Comparison of ENCODE assay signal across 17 mouse cellular contexts in the genomic region with DNA sequence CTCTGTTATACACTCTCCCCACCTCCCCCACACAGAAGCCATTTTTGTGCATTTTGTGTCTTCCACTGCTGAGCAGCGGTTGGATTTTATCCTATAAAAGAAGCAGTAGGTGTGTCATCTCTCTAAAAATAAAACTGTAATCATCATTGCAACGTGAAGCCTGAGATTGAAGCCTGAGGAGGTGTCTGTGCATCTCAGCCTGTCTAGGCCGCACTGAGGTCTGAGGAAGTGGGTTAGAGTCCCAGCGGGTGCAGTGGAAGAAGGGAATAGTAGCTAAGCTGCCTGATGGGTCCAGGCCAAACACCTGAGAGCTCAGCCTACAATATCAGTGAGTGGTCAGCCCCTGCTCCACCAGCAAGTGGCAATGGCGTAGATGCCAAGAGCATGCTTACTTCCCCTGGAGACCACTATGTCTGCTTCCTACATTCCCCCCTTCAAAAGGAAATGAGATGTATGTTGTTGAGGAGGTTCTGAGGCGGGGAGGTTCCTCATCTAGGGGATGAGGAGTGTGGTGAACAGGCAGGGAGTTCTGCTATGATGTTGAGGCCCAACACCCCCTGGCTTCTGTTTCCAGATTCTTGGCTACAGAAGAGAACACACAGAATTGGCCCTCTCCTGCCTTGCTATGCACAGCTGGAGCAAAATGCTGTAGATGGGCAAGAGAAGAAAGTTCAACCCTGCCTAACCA. TPM values are rescaled to one million over a fixed set of nuclear protein-coding genes. Genes with fewer than 3 reads are reported as not detected.
DNase-seq lines count a peak whose midpoint lies in the region; TF ChIP-seq lines count a peak whose summit lies in the region.
"Had no signal": no experiment of that assay in that cellular context is flagged by ENCODE, and none has a peak within 500 bp of the region (broad histone marks: within the 10 kb centered on the region; RNA-seq: fewer than 3 reads in every experiment).

No protein-coding gene starts in this region.

- no peaks in the 10 kb centered on the region for H3K27me3 ChIP-seq in spleen, adult 2 months (ENCODE audit: control insufficient read depth, insufficient read depth, low read length)
- H3K27me3 ChIP-seq: midbrain, embryonic 12.5 days had no signal

- no peak for TF ChIP-seq POLR2A in spleen, adult 2 months (IDR thresholded peaks at IDR 0.05; ENCODE audit: low read depth, low read length)

- H3K36me3 ChIP-seq in spleen, adult 2 months (ENCODE audit: control insufficient read depth, insufficient read depth, low read length) = no peaks in the 10 kb centered on the region
- H3K36me3 ChIP-seq: forebrain, embryonic 10.5 days; heart, embryonic 10.5 days; limb, embryonic 12.5 days; midbrain, embryonic 12.5 days had no signal

- no peak for TF ChIP-seq CTCF in spleen, adult 2 months (IDR thresholded peaks at IDR 0.05; ENCODE audit: extremely low read depth, insufficient read depth, insufficient read length, insufficient replicate concordance)

- intact Hi-C loops in left cerebral cortex, postnatal 14 days (cut with DNase I) = loop anchor here (10.0 kb wide), 1 partner anchor 200 kb away; a partner anchor contains a TSS

- peak; percentile 74 to 77 for DNase-seq in frontal cortex, adult 2 months (ENCODE audit: extremely low spot score in 1 of 2, low spot score in 1 of 2)
- no peak for DNase-seq in frontal cortex, postnatal 25 days (ENCODE audit: low spot score in 2 of 2)
- no peak for DNase-seq in spleen, adult 2 months (ENCODE audit: low read depth in 1 of 2, low spot score in 2 of 2)
- DNase-seq in spleen, adult 12 weeks (ENCODE audit: low spot score) = no peak
- DNase-seq in left cerebral cortex, postnatal 14 days (ENCODE audit: low spot score in 2 of 2) = peak; percentile 31 to 66
- peak; percentile 65 for DNase-seq in thymus, postnatal 25 days
- no peak for DNase-seq in kidney, adult 9 months
- no peak for DNase-seq in lung, postnatal 36 days
- DNase-seq: cerebellum, adult 11 months; kidney, adult 8-10 months had no signal

- H3K4me1 ChIP-seq in spleen, adult 2 months (ENCODE audit: control insufficient read depth, insufficient read depth, insufficient read length) = peaks cover 27% of the 10 kb centered on the region
- H3K4me1 ChIP-seq: forebrain, embryonic 10.5 days; limb, embryonic 12.5 days; midbrain, embryonic 12.5 days had no signal

- no peak overlapping the region for H3K4me3 ChIP-seq in spleen, adult 2 months (ENCODE audit: extremely low read depth, insufficient read depth, insufficient read length)
- H3K4me3 ChIP-seq: forebrain, embryonic 10.5 days; heart, embryonic 10.5 days; layer of hippocampus, adult 2 months; limb, embryonic 12.5 days; midbrain, embryonic 12.5 days; myocyte had no signal

- WGBS in spleen, adult 2 months = 54% methylated on average over 6 of the region's 6 CpGs

- 0 out of 2 replicates have a peak overlapping the region, but pooled peaks have one; percentile 72 for H3K27ac ChIP-seq in spleen, adult 2 months (ENCODE audit: insufficient read depth, low read length)
- H3K27ac ChIP-seq: forebrain, embryonic 10.5 days; heart, embryonic 10.5 days; layer of hippocampus, adult 2 months; limb, embryonic 12.5 days; liver, embryonic 14.5 days; midbrain, embryonic 12.5 days had no signal

RNA-seq across cellular contexts. Expression of a gene that starts 7.6 kb away (rescaled TPM):
- polyA plus RNA-seq in frontal cortex, adult 2 months (2012; rRNA removed) = 101 and 105 TPM in 2 replicates
- polyA plus RNA-seq in spleen, adult 2 months (2012; rRNA removed) = 147 and 188 TPM in 2 replicates
- total RNA-seq in left cerebral cortex, postnatal 14 days (2021) = 10 to 100 TPM; 75.4 to 87.4 TPM

RNA-seq across cellular contexts. Expression of a gene that starts 25.8 kb away (rescaled TPM):
- 6.5 and 6.7 TPM in 2 replicates for polyA plus RNA-seq in frontal cortex, adult 2 months (2012; rRNA removed)
- 0.55 and 0.70 TPM in 2 replicates for polyA plus RNA-seq in spleen, adult 2 months (2012; rRNA removed)
- 1 to 10 TPM; 5.1 to 5.5 TPM for total RNA-seq in left cerebral cortex, postnatal 14 days (2021)

RNA-seq across cellular contexts. Expression of a gene that starts 25.9 kb away (rescaled TPM):
- polyA plus RNA-seq in frontal cortex, adult 2 months (2012; rRNA removed) = 1.2 TPM in 2 replicates
- polyA plus RNA-seq in spleen, adult 2 months (2012; rRNA removed) = 0.15 and 0.29 TPM in 2 replicates
- under 1 TPM; 0.79 to 0.91 TPM for total RNA-seq in left cerebral cortex, postnatal 14 days (2021)

Comparison
In these comparisons a context has a peak if more than half of its experiments do, and no peak if none do; other contexts are left out.
1. DNase-seq: peak in frontal cortex, adult 2 months (2 of 2), left cerebral cortex, postnatal 14 days (2 of 2) and thymus, postnatal 25 days (single experiment); none in frontal cortex, postnatal 25 days (0 of 2), spleen, adult 2 months (0 of 2), spleen, adult 12 weeks (single experiment), kidney, adult 9 months (single experiment) and lung, postnatal 36 days (single experiment).